Mouse (Mus musculus) kidney, adult 2 months (tissue): ENCODE measurements at regions not wholly inside any gene's neighbourhood (a gene's known extent, or its start where the extent isn't known, plus 50 kb on each side); places are given as distances from the start of the nearest gene placed in this dataset.

Experiments used
- CTCF ChIP-seq: fragments of 200-500 bp; conservative IDR thresholded peaks from 2 replicates; pipeline ENCODE4 v1.5.1; 2011; ENCODE audit warnings: low read depth, mild to moderate bottlenecking, control low read depth, low read length, moderate library complexity, mixed read lengths; ENCODE audit not compliant: insufficient read depth, insufficient read length
- POLR2A ChIP-seq: fragments of 200-500 bp; IDR thresholded peaks from one replicate; pipeline ENCODE4 v1.6.1; 2011; ENCODE audit warnings: low read depth, low read length, control low read depth

DNA sequence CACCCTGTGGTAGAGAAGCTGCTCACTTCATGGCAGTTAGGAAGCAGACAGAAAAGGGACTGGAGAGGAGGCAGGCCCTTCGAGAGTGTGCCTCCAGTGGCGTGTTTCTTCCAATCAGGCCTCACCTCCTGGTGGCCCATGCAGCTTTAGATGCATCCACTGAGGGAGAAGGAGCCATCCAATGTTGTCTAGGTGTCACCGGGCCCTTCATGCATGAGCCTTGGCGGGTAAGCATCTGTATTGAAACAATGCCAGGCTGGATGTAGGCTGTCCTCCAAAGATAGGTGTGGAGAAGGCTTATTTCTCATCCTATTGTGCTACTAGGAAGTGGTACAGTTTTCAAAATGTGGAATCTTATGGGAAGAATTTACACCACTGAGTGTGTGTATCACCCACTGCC lies 471.9 kb downstream of the Rps24 start:
- TF ChIP-seq POLR2A (no peak), CTCF (no peak)
